14 mouse cellular contexts compared by ENCODE assay signal in genomic region chr19:38027389-38027788, GRCm38 (mm10). TPM values are rescaled to one million over a fixed set of nuclear protein-coding genes. Genes with fewer than 3 reads are reported as not detected.
DNase-seq lines count a peak whose midpoint lies in the region; ATAC-seq and TF ChIP-seq lines count a peak whose summit lies in the region.
"Had no signal": no experiment of that assay in that cellular context is flagged by ENCODE, and none has a peak within 500 bp of the region (broad histone marks: within the 10 kb centered on the region; RNA-seq: fewer than 3 reads in every experiment).

No protein-coding gene starts in this region.

- WGBS in intestine, embryonic 15.5 days = 78% methylated on average over 6 of the region's 6 CpGs
- 84% methylated on average over 6 of the region's 6 CpGs for WGBS in intestine, postnatal 0 days
- WGBS in macrophage (ENCODE audit: missing documents) = 86% methylated on average over 6 of the region's 6 CpGs
- 94% methylated on average over 6 of the region's 6 CpGs for WGBS in thymus, adult 2 months

- TF ChIP-seq CTCF in intestine, postnatal 0 days (IDR thresholded peaks at IDR 0.05; ENCODE audit: low read depth) = no peak
- TF ChIP-seq CTCF in embryonic fibroblast, embryonic 13.5 days (IDR thresholded peaks at IDR 0.05; ENCODE audit: borderline replicate concordance, insufficient read depth, low read length) = no peak
- TF ChIP-seq CTCF in thymus, adult 2 months (IDR thresholded peaks at IDR 0.05; ENCODE audit: borderline replicate concordance, control insufficient read depth, extremely low read depth, insufficient read depth, low read length, poor library complexity) = no peak

- no peaks in the 10 kb centered on the region for H3K27me3 ChIP-seq in intestine, embryonic 15.5 days (replicated peaks)
- H3K27me3 ChIP-seq in intestine, postnatal 0 days (replicated peaks; ENCODE audit: control insufficient read depth, insufficient read depth, low read length) = no peaks in the 10 kb centered on the region
- H3K27me3 ChIP-seq in thymus, adult 2 months (ENCODE audit: control insufficient read depth, insufficient read depth, low read length) = no peaks in the 10 kb centered on the region; the same call in 1 of the 2 replicates

- no peak overlapping the region for H3K9ac ChIP-seq in intestine, embryonic 15.5 days
- no peak overlapping the region for H3K9ac ChIP-seq in intestine, postnatal 0 days (ENCODE audit: low read depth, low read length)
- H3K9ac ChIP-seq: forebrain, postnatal 0 days; hindbrain, embryonic 15.5 days had no signal

- H3K36me3 ChIP-seq in intestine, embryonic 15.5 days = no peaks in the 10 kb centered on the region
- no peaks in the 10 kb centered on the region for H3K36me3 ChIP-seq in intestine, postnatal 0 days (ENCODE audit: control insufficient read depth, insufficient read depth)
- H3K36me3 ChIP-seq in macrophage (ENCODE audit: inconsistent target) = no peaks in the 10 kb centered on the region
- H3K36me3 ChIP-seq in thymus, adult 2 months (ENCODE audit: control insufficient read depth, insufficient read depth, low read length) = no peaks in the 10 kb centered on the region
- H3K36me3 ChIP-seq: hindbrain, embryonic 15.5 days; midbrain, embryonic 10.5 days had no signal

- peaks cover 54% of the 10 kb centered on the region for H3K4me1 ChIP-seq in intestine, embryonic 15.5 days (replicated peaks)
- H3K4me1 ChIP-seq in intestine, postnatal 0 days (replicated peaks; ENCODE audit: control insufficient read depth, insufficient read depth, low read length) = peaks cover 20% of the 10 kb centered on the region
- peaks cover 54% of the 10 kb centered on the region for H3K4me1 ChIP-seq in embryonic fibroblast, embryonic 13.5 days (ENCODE audit: control insufficient read depth, insufficient read depth, low read length)
- peaks cover 16% of the 10 kb centered on the region for H3K4me1 ChIP-seq in thymus, adult 2 months (replicated peaks; ENCODE audit: control insufficient read depth, insufficient read depth, low read length)
- H3K4me1 ChIP-seq: hindbrain, embryonic 15.5 days had no signal

- H3K9me3 ChIP-seq in intestine, embryonic 15.5 days = no peaks in the 10 kb centered on the region
- no peaks in the 10 kb centered on the region for H3K9me3 ChIP-seq in intestine, postnatal 0 days (ENCODE audit: control insufficient read depth)
- H3K9me3 ChIP-seq: hindbrain, embryonic 15.5 days; midbrain, embryonic 10.5 days had no signal

- ATAC-seq in intestine, embryonic 15.5 days = no peak
- ATAC-seq in intestine, postnatal 0 days = no peak
- ATAC-seq: forebrain, postnatal 0 days had no signal

- H3K27ac ChIP-seq in intestine, embryonic 15.5 days = peak overlapping the region; percentile 74; the same call in 1 of the 2 replicates
- no peak overlapping the region for H3K27ac ChIP-seq in intestine, postnatal 0 days (ENCODE audit: low read depth, low read length)
- H3K27ac ChIP-seq in embryonic fibroblast, embryonic 13.5 days (ENCODE audit: insufficient read depth, low read length) = peak overlapping the region; percentile 100
- H3K27ac ChIP-seq in macrophage = peak overlapping the region; percentile 89
- no peak overlapping the region for H3K27ac ChIP-seq in thymus, adult 2 months (ENCODE audit: control insufficient read depth, insufficient read depth, low read length)
- H3K27ac ChIP-seq: hindbrain, embryonic 15.5 days; midbrain, embryonic 10.5 days had no signal

- no peak for TF ChIP-seq POLR2A in embryonic fibroblast, embryonic 13.5 days (IDR thresholded peaks at IDR 0.05; ENCODE audit: low read depth, low read length)
- no peak for TF ChIP-seq POLR2A in thymus, adult 2 months (IDR thresholded peaks at IDR 0.05; ENCODE audit: control insufficient read depth, extremely low read depth, insufficient read depth, low read length, poor library complexity)

- H3K4me2 ChIP-seq in intestine, embryonic 15.5 days (replicated peaks) = no peak overlapping the region
- H3K4me2 ChIP-seq in intestine, postnatal 0 days (replicated peaks; ENCODE audit: low read depth) = no peak overlapping the region
- H3K4me2 ChIP-seq: hindbrain, embryonic 15.5 days had no signal

- peak; percentile 35 to 59 for DNase-seq in lung, adult 18-20 months
- no peak for DNase-seq in lung, postnatal 4 days
- DNase-seq in ovary, adult 18-20 months (ENCODE audit: low spot score) = no peak
- no peak for DNase-seq in thymus, adult 2 months
- DNase-seq: cerebellum, adult 11-12 months; cerebellum, postnatal 36 days; forebrain, postnatal 0 days; thymus, adult 18-20 months had no signal

- no peak overlapping the region for H3K4me3 ChIP-seq in intestine, embryonic 15.5 days (replicated peaks)
- no peak overlapping the region for H3K4me3 ChIP-seq in intestine, postnatal 0 days (ENCODE audit: low read depth, low read length)
- no peak overlapping the region for H3K4me3 ChIP-seq in embryonic fibroblast, embryonic 13.5 days (ENCODE audit: insufficient read depth, low read length)
- H3K4me3 ChIP-seq in macrophage (ENCODE audit: inconsistent target) = no peak overlapping the region
- H3K4me3 ChIP-seq in thymus, adult 2 months (ENCODE audit: control insufficient read depth, insufficient read depth, low read length) = no peak overlapping the region
- H3K4me3 ChIP-seq: hindbrain, embryonic 15.5 days; midbrain, embryonic 10.5 days had no signal

- H3K79me2 ChIP-seq in macrophage (ENCODE audit: inconsistent target) = peaks cover 84% of the 10 kb centered on the region

RNA-seq across cellular contexts. Expression of gene Myof, which starts 16.0 kb away (rescaled TPM):
- 9.4 and 10.1 TPM in 2 replicates for polyA plus RNA-seq in intestine, embryonic 15.5 days (2015; fragmentation: Nextera tagmentation; extraction: Ambion mirVana)
- 5.9 and 6.6 TPM in 2 replicates for polyA plus RNA-seq in intestine, postnatal 0 days (2015; fragmentation: Nextera tagmentation; extraction: Ambion mirVana)
- 228 and 282 TPM in 2 replicates for polyA plus RNA-seq in embryonic fibroblast, embryonic 13.5 days (2011; ENCODE audit: insufficient read length, low read depth, missing spikeins)
- total RNA-seq in macrophage (2018; cell fraction: chromatin; rRNA removed) = 100 to 1,000 TPM; 263 to 895 (median 496) TPM
- total RNA-seq in macrophage (2018; cell fraction: cytosol; rRNA removed) = 100 to 1,000 TPM; 124 to 277 (median 175) TPM
- 100 to 1,000 TPM; 215 to 589 (median 305) TPM for total RNA-seq in macrophage (2018; cell fraction: nucleus; rRNA removed)
- 161 to 281 TPM (median 178 TPM) in 3 replicates for polyA plus RNA-seq in macrophage (2018)
- 6.4 and 8.1 TPM in 2 replicates for polyA plus RNA-seq in thymus, adult 2 months (2012; rRNA removed)

RNA-seq across cellular contexts. Expression of gene Cep55, which starts 27.4 kb away (rescaled TPM):
- polyA plus RNA-seq in intestine, embryonic 15.5 days (2015; fragmentation: Nextera tagmentation; extraction: Ambion mirVana) = 23.7 and 28.9 TPM in 2 replicates
- 7.1 and 8.2 TPM in 2 replicates for polyA plus RNA-seq in intestine, postnatal 0 days (2015; fragmentation: Nextera tagmentation; extraction: Ambion mirVana)
- polyA plus RNA-seq in embryonic fibroblast, embryonic 13.5 days (2011; ENCODE audit: insufficient read length, low read depth, missing spikeins) = 17.4 and 24.0 TPM in 2 replicates
- total RNA-seq in macrophage (2018; cell fraction: chromatin; rRNA removed) = 10 to 100 TPM in 1 of 26 experiments, 1 to 10 TPM in 21, under 1 TPM in 4; 0.52 to 12.2 (median 2.1) TPM
- total RNA-seq in macrophage (2018; cell fraction: cytosol; rRNA removed) = 1 to 10 TPM in 23 of 26 experiments, under 1 TPM in 3; 0.82 to 5.8 (median 1.9) TPM
- 10 to 100 TPM in 1 of 26 experiments, 1 to 10 TPM in 19, under 1 TPM in 6; 0.47 to 11.5 (median 1.6) TPM for total RNA-seq in macrophage (2018; cell fraction: nucleus; rRNA removed)
- polyA plus RNA-seq in macrophage (2018) = 0.91 to 8.9 TPM (median 6.7 TPM) in 3 replicates
- 8.4 and 10.4 TPM in 2 replicates for polyA plus RNA-seq in thymus, adult 2 months (2012; rRNA removed)

Comparison
In these comparisons a context has a peak if more than half of its experiments do, and no peak if none do; other contexts are left out.
1. H3K27ac ChIP-seq: peak in intestine, embryonic 15.5 days (single experiment), embryonic fibroblast, embryonic 13.5 days (single experiment) and macrophage (single experiment); none in intestine, postnatal 0 days (single experiment) and thymus, adult 2 months (single experiment).
2. DNase-seq: peak in lung, adult 18-20 months (2 of 2); none in lung, postnatal 4 days (0 of 2), ovary, adult 18-20 months (single experiment) and thymus, adult 2 months (single experiment).
3. RNA of gene Myof, which starts 16.0 kb away (polyA plus RNA-seq): 161 to 281 TPM in macrophage and 228 to 282 TPM in embryonic fibroblast, embryonic 13.5 days; 9.4 to 10.1 TPM in intestine, embryonic 15.5 days, 6.4 to 8.1 TPM in thymus, adult 2 months and 5.9 to 6.6 TPM in intestine, postnatal 0 days; every median in the first group is over 10 times any median in the second.